Mouse (Mus musculus): ENCODE measurements around the gene Cypt14. TPM values are rescaled to one million over a fixed set of nuclear protein-coding genes. Genes with fewer than 3 reads are reported as not detected.
"Not testable (repeated sequence)": the region's sequence is repeated elsewhere in the genome, so short reads cannot be mapped to it uniquely, and the experiment has no call there.

Gene Cypt14
- total RNA-seq (2017), result not detected in 2 replicates

DNA sequence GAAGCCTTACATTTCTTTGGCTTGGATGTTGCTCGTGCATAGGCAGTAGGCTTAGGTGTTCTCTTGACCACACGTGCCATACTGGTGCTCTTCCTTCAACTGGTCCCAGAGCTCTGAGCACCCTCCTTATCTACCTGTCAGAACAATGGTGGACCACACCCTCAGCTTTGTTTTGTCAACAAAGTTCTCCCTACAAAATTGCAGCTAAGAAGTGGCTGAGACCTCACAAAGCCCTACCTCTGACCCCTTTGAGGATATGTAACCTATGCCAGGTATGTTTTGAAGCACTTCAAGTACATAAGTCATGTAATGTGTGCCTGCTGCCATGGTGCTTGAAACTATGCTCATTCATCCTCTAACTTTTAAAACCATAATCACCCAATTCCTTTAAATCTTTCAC, at the start of gene Cypt14:
Gene Cypt14 (minus strand): TSS at position 101 of the 400 bp plus-strand sequence.
- ATAC-seq (replicated peaks in 1 of 2; ENCODE audit: insufficient read depth in 1 of 2, low FRiP score in 2 of 2, low TSS enrichment in 1 of 2, low read depth in 1 of 2, poor library complexity in 2 of 2, severe bottlenecking in 2 of 2), result not testable (repeated sequence)
